Mouse (Mus musculus): ENCODE data around the gene Cgnl1.

DNA sequence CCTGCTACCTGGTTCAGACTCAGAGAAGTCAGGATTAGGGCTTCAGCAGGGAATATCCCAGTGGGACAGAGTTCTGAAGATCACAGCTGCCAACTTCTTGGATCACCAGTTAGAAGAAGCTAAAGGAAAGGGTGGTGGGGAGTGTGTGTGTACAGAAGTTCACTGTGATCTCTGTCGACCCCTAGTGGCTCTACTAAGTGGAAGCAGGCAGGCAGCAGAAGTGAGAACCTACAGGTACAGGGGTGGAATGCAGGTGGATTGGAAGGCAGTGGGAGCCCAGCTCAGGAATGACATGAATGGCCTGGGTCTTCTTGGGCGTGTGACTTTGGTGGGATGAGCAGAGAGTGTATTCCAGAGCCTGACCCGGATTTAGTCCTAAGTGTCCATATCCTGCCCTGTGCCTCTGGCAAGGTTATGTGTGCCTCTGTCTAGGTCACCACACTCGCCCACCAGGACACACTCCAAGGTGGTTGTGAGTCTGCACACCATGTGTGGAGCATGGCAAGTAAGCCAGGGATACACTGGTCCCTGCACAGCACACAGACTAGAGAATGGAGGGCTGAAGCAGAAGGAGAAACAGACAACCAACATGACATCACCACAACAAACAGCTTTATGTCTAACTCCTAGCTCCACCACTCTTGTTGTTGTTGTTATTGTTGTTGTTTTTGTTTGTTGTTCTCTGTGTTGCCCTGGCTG lies 147.4 kb downstream of the Cgnl1 start:
- no peak for TF ChIP-seq POLR2A (IDR thresholded peaks at IDR 0.05; ENCODE audit: low read depth, low read length)
- TF ChIP-seq CTCF (conservative IDR thresholded peaks at IDR 0.05; ENCODE audit: insufficient read depth, insufficient read length, low read depth, low read length), result peak; percentile 85

Data from kidney, adult 2 months (tissue).